Mouse (Mus musculus) T-helper 1 cell (primary cell): ENCODE results near the gene Serpine2.

Experiments used
- in situ Hi-C: fragments of 300-600 bp; cut with MboI, MseI; formaldehyde crosslinking; loops from one replicate; pipeline ENCODE4 v1.15.1; 2025; ENCODE audit warnings: high pct_unique_total_duplicates

Serpine2 gene

DNA sequence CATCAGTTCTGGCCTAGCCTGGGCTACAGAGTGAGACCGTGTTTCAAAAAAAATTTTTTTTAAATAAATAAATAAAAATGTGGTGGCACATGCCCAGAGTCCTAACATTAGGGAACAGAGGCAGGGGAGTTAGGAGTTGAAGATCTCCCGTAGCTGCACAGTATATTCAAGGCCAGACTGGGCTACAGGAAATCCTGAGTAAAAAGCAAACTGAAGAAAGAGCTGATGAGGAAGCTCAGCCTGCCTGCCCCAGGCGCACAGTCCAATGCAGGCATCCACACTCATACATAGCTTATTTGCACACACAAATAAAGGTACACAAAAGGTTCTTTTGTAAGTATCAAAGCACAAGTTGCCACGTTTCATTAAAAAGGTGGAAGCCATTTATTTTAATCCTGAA lies 103.4 kb downstream of the Serpine2 start:
- in situ Hi-C loops, result no loop called here

GRCm38 (mm10) chr1:79757161-79757560 lies 103.8 kb downstream of the Serpine2 start:
- in situ Hi-C loops, result no loop called here

DNA sequence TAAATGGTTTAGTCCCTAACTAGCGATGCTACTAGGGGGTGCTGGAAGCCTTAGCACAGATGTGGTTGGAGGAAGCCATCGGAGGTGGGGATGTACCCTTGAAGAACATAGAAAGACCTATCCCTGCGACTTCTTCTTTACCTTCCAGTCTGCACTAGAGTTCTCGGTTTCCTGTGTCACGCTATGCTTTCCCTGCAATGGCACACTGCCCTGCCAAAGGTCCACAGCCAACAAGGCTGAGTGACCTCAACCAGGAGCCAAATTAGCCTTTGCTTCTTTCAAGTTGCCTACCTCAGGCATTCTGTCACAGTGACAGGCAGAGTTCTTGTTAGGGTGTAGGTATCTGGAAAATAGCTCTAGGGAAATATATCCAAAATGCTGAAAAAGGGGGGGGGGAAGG lies 104.6 kb downstream of the Serpine2 start:
- in situ Hi-C loops, result no loop called here

- in situ Hi-C loops, result no loop called here
Measured at GRCm38 (mm10) chr1:79755376-79755775, 105.6 kb downstream of the Serpine2 start.

- in situ Hi-C loops, result no loop called here
Measured at GRCm38 (mm10) chr1:79754936-79755335, 106.0 kb downstream of the Serpine2 start.

- in situ Hi-C loops, result no loop called here
Measured at GRCm38 (mm10) chr1:79753456-79753855, 107.5 kb downstream of the Serpine2 start.

GRCm38 (mm10) chr1:79752714-79753340 lies 108.2 kb downstream of the Serpine2 start:
- in situ Hi-C loops, result no loop called here

DNA sequence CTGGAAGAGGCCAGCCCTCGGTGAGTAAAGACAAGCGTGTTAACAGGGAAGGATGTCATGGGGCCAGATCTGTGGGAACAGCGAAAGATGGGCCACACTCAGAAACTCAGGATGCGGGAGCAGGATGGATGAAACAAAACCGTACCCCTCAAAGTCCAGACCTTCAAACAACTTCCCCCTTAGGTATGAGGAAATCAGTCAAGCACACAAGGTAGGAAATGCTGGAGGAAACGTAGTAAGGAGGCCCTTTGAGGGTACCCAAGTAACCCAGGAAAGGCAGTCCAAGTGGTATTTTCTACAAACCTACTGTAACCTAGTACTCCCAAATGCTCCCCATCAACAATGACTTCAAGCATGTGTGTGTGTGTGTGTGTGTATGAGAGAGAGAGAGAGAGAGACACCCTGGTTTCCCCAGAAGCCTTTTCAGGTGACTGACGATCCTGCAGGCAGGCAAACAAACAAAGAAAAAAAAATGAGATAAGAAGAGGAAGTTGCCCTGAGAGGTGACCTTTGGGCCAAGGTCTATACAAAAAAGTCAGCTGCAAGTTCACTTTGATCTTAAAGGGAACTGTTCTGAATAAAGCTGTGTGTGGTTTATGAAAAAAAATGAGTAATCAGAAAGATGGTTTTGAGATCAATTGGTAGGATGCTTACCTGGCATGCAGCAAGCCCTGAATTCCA lies 108.8 kb downstream of the Serpine2 start:
- in situ Hi-C loops, result no loop called here

DNA sequence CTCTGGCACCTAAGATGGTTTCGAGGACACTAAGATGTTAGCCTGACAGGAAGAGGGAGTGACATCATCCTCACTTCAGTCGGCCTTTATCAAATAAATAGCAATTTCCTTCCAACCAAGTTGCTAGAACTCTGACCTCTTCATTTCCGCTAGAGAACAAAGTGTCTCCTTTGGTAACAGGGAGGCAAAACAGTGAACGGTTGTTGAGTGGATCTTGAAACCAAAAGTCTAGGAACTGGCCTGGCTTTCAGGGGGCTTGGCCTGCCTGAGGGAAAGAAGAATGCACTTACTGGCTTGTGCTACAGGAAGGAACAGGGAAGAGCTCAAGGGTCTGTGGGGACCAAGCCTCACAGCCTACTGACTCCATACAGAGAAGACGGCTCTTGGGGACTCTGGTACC lies 109.8 kb downstream of the Serpine2 start:
- in situ Hi-C loops, result no loop called here

GRCm38 (mm10) chr1:79746056-79746455 lies 114.9 kb downstream of the Serpine2 start:
- in situ Hi-C loops, result no loop called here
